Mouse (Mus musculus): Measurements from ENCODE around the gene Cnnm3.

DNA sequence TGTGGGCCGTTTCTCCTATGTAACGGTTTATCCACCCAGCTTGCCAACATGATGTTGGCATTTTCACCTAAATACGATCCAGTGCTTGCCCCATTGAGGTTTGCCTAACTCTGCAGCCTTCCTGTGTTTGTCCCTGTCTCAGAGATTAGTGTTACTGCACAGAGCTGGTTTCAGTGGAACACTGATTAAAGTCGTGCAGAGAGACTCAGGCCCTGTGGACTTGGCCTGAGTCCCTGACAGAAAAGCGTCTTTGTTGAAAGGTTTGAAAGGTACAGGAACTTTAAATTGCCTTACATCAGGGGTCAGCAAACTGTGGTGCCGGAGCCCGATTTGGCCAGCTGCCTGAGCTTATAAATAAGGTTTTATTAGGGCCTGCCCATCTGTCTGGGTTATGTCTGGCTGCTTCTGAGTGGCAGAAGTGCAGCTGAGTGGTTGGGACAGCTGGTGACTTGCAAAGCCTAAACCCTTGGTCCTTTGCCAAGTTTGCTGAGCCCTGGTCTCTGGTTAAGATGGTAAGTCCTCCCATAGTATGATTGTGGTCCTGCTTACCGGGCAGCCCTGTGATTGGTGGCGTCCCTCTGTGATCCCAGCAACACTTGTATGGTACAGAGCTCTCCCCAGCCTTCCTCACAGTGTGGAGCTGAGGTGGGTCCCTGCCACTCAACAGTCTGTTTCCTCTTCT is 11.8 kb downstream of the Cnnm3 start:
- TF ChIP-seq POLR2A (IDR thresholded peaks at IDR 0.05; ENCODE audit: borderline replicate concordance, control insufficient read depth, low read depth, low read length) (no peak), CTCF (IDR thresholded peaks at IDR 0.05; ENCODE audit: control insufficient read depth, insufficient read depth, low read length) (no peak)
